Mouse (Mus musculus): ENCODE data around the gene Popdc2.

DNA sequence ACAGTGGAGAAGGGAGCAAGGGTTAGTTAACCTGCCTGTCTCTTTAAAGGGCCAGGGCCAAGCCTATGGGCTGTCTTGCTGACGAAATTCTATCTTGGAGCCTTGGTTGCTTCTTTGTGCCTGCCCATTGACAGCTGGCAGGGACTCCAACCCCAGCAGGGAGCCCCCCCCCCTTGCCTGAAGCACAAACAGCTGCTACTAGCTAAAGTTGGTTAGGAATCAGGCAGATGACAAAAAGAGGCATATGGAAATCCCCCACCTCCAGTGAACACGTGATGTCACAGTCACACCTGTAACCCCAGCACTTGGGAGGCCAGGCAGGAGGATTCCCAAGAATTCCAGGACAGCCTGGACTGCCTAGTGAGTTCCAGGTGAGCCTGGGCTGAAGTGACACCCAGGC lies 1.7 kb upstream of the Popdc2 start:
- no peak for TF ChIP-seq CTCF (conservative IDR thresholded peaks at IDR 0.05; ENCODE audit: insufficient read depth, insufficient read length, low read depth, low read length)
- TF ChIP-seq POLR2A (IDR thresholded peaks at IDR 0.05; ENCODE audit: low read depth, low read length), result no peak

Data from kidney, adult 2 months (tissue).